Mouse (Mus musculus): Measurements from ENCODE around the gene Vmn2r43. TPM values are rescaled to one million over a fixed set of nuclear protein-coding genes. Genes with fewer than 3 reads are reported as not detected.
"Not testable (repeated sequence)": the region's sequence is repeated elsewhere in the genome, so short reads cannot be mapped to it uniquely, and the experiment has no call there.

Vmn2r43 gene
- polyA plus RNA-seq (2014; fragmentation: Nextera tagmentation; extraction: Ambion mirVana) = not detected in 2 replicates

- not testable (repeated sequence) for H3K4me2 ChIP-seq (ENCODE audit: low read depth); DNase-seq (ENCODE audit: low spot score); H3K4me3 ChIP-seq (ENCODE audit: low read depth, low read length); H3K4me1 ChIP-seq (ENCODE audit: control insufficient read depth, insufficient read depth, low read length); H3K9me3 ChIP-seq (ENCODE audit: control insufficient read depth, low read length); H3K36me3 ChIP-seq (ENCODE audit: control insufficient read depth, insufficient read depth, low read length); H3K9ac ChIP-seq (ENCODE audit: low read length); ATAC-seq (ENCODE audit: insufficient read depth, low FRiP score, low TSS enrichment); H3K27me3 ChIP-seq (ENCODE audit: control insufficient read depth, insufficient read depth, low read length); H3K27ac ChIP-seq (ENCODE audit: low read depth, low read length)
- no CpG with 5 or more reads among the region's 1 CpGs for WGBS
Measured at GRCm38 (mm10) chr7:8260499-8260898, at the start of gene Vmn2r43. Vmn2r43 (minus strand) TSS chr7:8260599.

- DNase-seq (ENCODE audit: low spot score); ATAC-seq (ENCODE audit: insufficient read depth, low FRiP score, low TSS enrichment); H3K4me3 ChIP-seq (ENCODE audit: low read depth, low read length); H3K36me3 ChIP-seq (ENCODE audit: control insufficient read depth, insufficient read depth, low read length); H3K9me3 ChIP-seq (ENCODE audit: control insufficient read depth, low read length); H3K4me1 ChIP-seq (ENCODE audit: control insufficient read depth, insufficient read depth, low read length); H3K27ac ChIP-seq (ENCODE audit: low read depth, low read length); H3K27me3 ChIP-seq (ENCODE audit: control insufficient read depth, insufficient read depth, low read length); H3K4me2 ChIP-seq (ENCODE audit: low read depth); H3K9ac ChIP-seq (ENCODE audit: low read length): not testable (repeated sequence)
- no CpG with 5 or more reads among the region's 2 CpGs for WGBS
Measured at GRCm38 (mm10) chr7:8200220-8200619, 60.2 kb downstream of the Vmn2r43 start, which contains the start of gene Vmn2r42. Vmn2r42 (minus strand) TSS chr7:8200320.

Other genes with a start within 250 kb of the Vmn2r43 start
- not detected in 2 replicates for gene Vmn2r41, start 98.9 kb downstream of the Vmn2r43 start, polyA plus RNA-seq (2014; fragmentation: Nextera tagmentation; extraction: Ambion mirVana)
- not detected in 2 replicates for gene Vmn2r42, start 60.3 kb downstream of the Vmn2r43 start, polyA plus RNA-seq (2014; fragmentation: Nextera tagmentation; extraction: Ambion mirVana)
- gene Vmn2r44, start 122.7 kb upstream of the Vmn2r43 start, polyA plus RNA-seq (2014; fragmentation: Nextera tagmentation; extraction: Ambion mirVana) = not detected in 2 replicates
- not detected in 2 replicates for gene Vmn2r45, start 228.5 kb upstream of the Vmn2r43 start, polyA plus RNA-seq (2014; fragmentation: Nextera tagmentation; extraction: Ambion mirVana)

Data from neural tube, embryonic 11.5 days (tissue).